In genomic region chr14:61647881-61648684, GRCm38 (mm10) we compare ENCODE assay signal across 7 mouse cellular contexts. TPM values are rescaled to one million over a fixed set of nuclear protein-coding genes. Genes with fewer than 3 reads are reported as not detected.
DNase-seq lines count a peak whose midpoint lies in the region; ATAC-seq and TF ChIP-seq lines count a peak whose summit lies in the region.

No protein-coding gene starts in this region.

- peaks cover 4% of the 10 kb centered on the region; the same call in 1 of the 2 replicates for H3K4me1 ChIP-seq in cerebellum, adult 2 months (ENCODE audit: control insufficient read depth, insufficient read depth, low read length)
- H3K4me1 ChIP-seq in hindbrain, embryonic 16.5 days (ENCODE audit: control insufficient read depth, insufficient read depth, low read depth, low read length), result no peaks in the 10 kb centered on the region
- 0 out of 2 replicates have a peak, but pooled peaks cover 2% of the 10 kb centered on the region for H3K4me1 ChIP-seq in limb, embryonic 14.5 days (ENCODE audit: control insufficient read depth, insufficient read depth, low read length)
- H3K4me1 ChIP-seq in midbrain, embryonic 13.5 days (replicated peaks), result 0 out of 2 replicates have a peak, but pooled peaks cover 5% of the 10 kb centered on the region

- no peaks in the 10 kb centered on the region for H3K36me3 ChIP-seq in hindbrain, embryonic 16.5 days (ENCODE audit: control insufficient read depth, insufficient read depth, low read length)
- no peaks in the 10 kb centered on the region for H3K36me3 ChIP-seq in limb, embryonic 14.5 days (ENCODE audit: control insufficient read depth, insufficient read depth, low read length)
- H3K36me3 ChIP-seq in midbrain, embryonic 13.5 days, result no peaks in the 10 kb centered on the region

- ATAC-seq in hindbrain, embryonic 16.5 days, result peak; percentile 70
- peak; percentile 48 for ATAC-seq in limb, embryonic 14.5 days (ENCODE audit: low FRiP score, low read depth)
- peak; percentile 79 for ATAC-seq in midbrain, embryonic 13.5 days

- TF ChIP-seq POLR2A in cerebellum, adult 2 months (IDR thresholded peaks at IDR 0.05; ENCODE audit: borderline replicate concordance, insufficient read depth, low read length), result no peak
- TF ChIP-seq POLR2A in limb, embryonic 14.5 days (IDR thresholded peaks at IDR 0.05; ENCODE audit: borderline replicate concordance, extremely low read depth, insufficient read depth, insufficient read length), result no peak

- under 1% methylated on average over 93 of the region's 95 CpGs for WGBS in cerebellum, adult 2 months
- WGBS in hindbrain, embryonic 16.5 days, result under 1% methylated on average over 65 of the region's 95 CpGs
- under 1% methylated on average over 51 of the region's 95 CpGs for WGBS in limb, embryonic 14.5 days
- under 1% methylated on average over 84 of the region's 95 CpGs for WGBS in midbrain, embryonic 13.5 days

- H3K9ac ChIP-seq in hindbrain, embryonic 16.5 days (ENCODE audit: low read depth, low read length), result peak overlapping the region; percentile 78
- H3K9ac ChIP-seq in limb, embryonic 14.5 days (ENCODE audit: low read depth, low read length, severe bottlenecking), result peak overlapping the region; percentile 95
- H3K9ac ChIP-seq in midbrain, embryonic 13.5 days (replicated peaks), result peak overlapping the region; percentile 92

- H3K27me3 ChIP-seq in cerebellum, adult 2 months (ENCODE audit: control insufficient read depth, insufficient read depth, low read length), result no peaks in the 10 kb centered on the region
- no peaks in the 10 kb centered on the region for H3K27me3 ChIP-seq in hindbrain, embryonic 16.5 days (replicated peaks; ENCODE audit: control insufficient read depth, insufficient read depth, low read length)
- H3K27me3 ChIP-seq in limb, embryonic 14.5 days (ENCODE audit: control insufficient read depth, insufficient read depth, low read length), result no peaks in the 10 kb centered on the region
- H3K27me3 ChIP-seq in midbrain, embryonic 13.5 days, result no peaks in the 10 kb centered on the region

- TF ChIP-seq CTCF in cerebellum, adult 2 months (IDR thresholded peaks at IDR 0.05; ENCODE audit: borderline replicate concordance, insufficient read depth, low read depth, low read length), result no peak

- peak overlapping the region; percentile 76 for H3K4me3 ChIP-seq in cerebellum, adult 2 months (replicated peaks; ENCODE audit: insufficient read depth, low read depth, low read length)
- peak overlapping the region; percentile 78 for H3K4me3 ChIP-seq in hindbrain, embryonic 16.5 days (ENCODE audit: low read length)
- H3K4me3 ChIP-seq in limb, embryonic 14.5 days (replicated peaks; ENCODE audit: low read length), result peak overlapping the region; percentile 72
- peak overlapping the region; percentile 94 for H3K4me3 ChIP-seq in midbrain, embryonic 13.5 days (replicated peaks)

- DNase-seq in ZHBTc4 (ENCODE audit: low read depth, low spot score), result peak; percentile 61
- peak in 1 of 2 experiments; percentile 23 for DNase-seq in cerebellum, adult 2 months
- DNase-seq in frontal cortex, postnatal 25 days (ENCODE audit: low spot score in 2 of 2), result peak; percentile 20 to 31
- DNase-seq in limb, embryonic 14.5 days (ENCODE audit: low spot score), result peak; percentile 45
- peak; percentile 54 to 61 for DNase-seq in spleen, postnatal 36 days (ENCODE audit: low spot score in 2 of 2)

- H3K27ac ChIP-seq in cerebellum, adult 2 months (ENCODE audit: insufficient read depth, low read length), result peak overlapping the region; percentile 61
- H3K27ac ChIP-seq in hindbrain, embryonic 16.5 days (ENCODE audit: low read depth, low read length), result peak overlapping the region; percentile 80
- H3K27ac ChIP-seq in limb, embryonic 14.5 days (replicated peaks; ENCODE audit: low read depth, low read length), result peak overlapping the region; percentile 96
- H3K27ac ChIP-seq in midbrain, embryonic 13.5 days, result peak overlapping the region; percentile 89

- no peaks in the 10 kb centered on the region for H3K9me3 ChIP-seq in hindbrain, embryonic 16.5 days (ENCODE audit: control insufficient read depth, low read length)
- H3K9me3 ChIP-seq in limb, embryonic 14.5 days (ENCODE audit: control insufficient read depth, low read length), result no peaks in the 10 kb centered on the region
- H3K9me3 ChIP-seq in midbrain, embryonic 13.5 days, result no peaks in the 10 kb centered on the region

- H3K4me2 ChIP-seq in hindbrain, embryonic 16.5 days (ENCODE audit: low read length), result peak overlapping the region; percentile 59
- H3K4me2 ChIP-seq in limb, embryonic 14.5 days (replicated peaks; ENCODE audit: low read depth, low read length, severe bottlenecking), result peak overlapping the region; percentile 79
- peak overlapping the region; percentile 84 for H3K4me2 ChIP-seq in midbrain, embryonic 13.5 days (replicated peaks)

RNA-seq across cellular contexts. Expression of gene Kcnrg, which starts 40.8 kb away (rescaled TPM):
- polyA plus RNA-seq in cerebellum, adult 2 months (2012; rRNA removed), result 0.51 and 0.73 TPM in 2 replicates
- polyA plus RNA-seq in hindbrain, embryonic 16.5 days (2015; fragmentation: Nextera tagmentation; extraction: Ambion mirVana), result 2.6 and 2.7 TPM in 2 replicates
- polyA plus RNA-seq in limb, embryonic 14.5 days (2012; rRNA removed), result 0.23 and 0.29 TPM in 2 replicates
- 1.2 and 1.5 TPM in 2 replicates for polyA plus RNA-seq in limb, embryonic 14.5 days (2014; fragmentation: Nextera tagmentation; extraction: Ambion mirVana)
- polyA plus RNA-seq in midbrain, embryonic 13.5 days (2015; fragmentation: Nextera tagmentation; extraction: Ambion mirVana), result 3.2 and 3.4 TPM in 2 replicates

RNA-seq across cellular contexts. Expression of gene Trim13, which starts 50.0 kb away (rescaled TPM):
- polyA plus RNA-seq in cerebellum, adult 2 months (2012; rRNA removed), result 14.6 and 16.7 TPM in 2 replicates
- polyA plus RNA-seq in hindbrain, embryonic 16.5 days (2015; fragmentation: Nextera tagmentation; extraction: Ambion mirVana), result 40.8 and 41.0 TPM in 2 replicates
- 10.3 and 15.6 TPM in 2 replicates for polyA plus RNA-seq in limb, embryonic 14.5 days (2012; rRNA removed)
- 24.0 and 25.6 TPM in 2 replicates for polyA plus RNA-seq in limb, embryonic 14.5 days (2014; fragmentation: Nextera tagmentation; extraction: Ambion mirVana)
- polyA plus RNA-seq in midbrain, embryonic 13.5 days (2015; fragmentation: Nextera tagmentation; extraction: Ambion mirVana), result 48.4 and 54.0 TPM in 2 replicates
